Mouse (Mus musculus) hindbrain, embryonic 13.5 days (tissue): ENCODE results near the gene Atp13a1. TPM values are rescaled to one million over a fixed set of nuclear protein-coding genes. Genes with fewer than 3 reads are reported as not detected.
A peak's percentile ranks its signal among the peaks of the same experiment; 100 is the strongest.

Experiments
- ATAC-seq: fragments of 200-750 bp; cut with Nextera tagmentation; 2 replicates; pipeline ENCODE4 v1.8.0; 2017; ENCODE audit warnings: moderate TSS enrichment; ENCODE audit not compliant: low FRiP score
- H3K27ac ChIP-seq: fragments of 300-500 bp; sonication (generic); 2 replicates; pipeline ENCODE4 v1.5.1; 2015; ENCODE audit warnings: inconsistent platforms, mild to moderate bottlenecking, moderate library complexity
- H3K27me3 ChIP-seq: fragments of 300-500 bp; sonication (generic); 2 replicates; pipeline ENCODE4 v1.6.1; 2015; ENCODE audit warnings: mild to moderate bottlenecking, inconsistent platforms
- H3K36me3 ChIP-seq: fragments of 300-500 bp; sonication (generic); 2 replicates; pipeline ENCODE4 v1.6.1; 2015; ENCODE audit warnings: mild to moderate bottlenecking, inconsistent platforms
- H3K4me1 ChIP-seq: fragments of 300-500 bp; sonication (generic); replicated peaks from 2 replicates; pipeline ENCODE4 v1.6.1; 2015; ENCODE audit warnings: inconsistent platforms
- H3K4me2 ChIP-seq: fragments of 300-500 bp; sonication (generic); 2 replicates; pipeline ENCODE4 v1.6.1; 2015; ENCODE audit warnings: inconsistent platforms, mild to moderate bottlenecking, moderate library complexity
- H3K4me3 ChIP-seq: fragments of 300-500 bp; sonication (generic); 2 replicates; pipeline ENCODE4 v1.5.1; 2015; ENCODE audit warnings: mild to moderate bottlenecking, inconsistent platforms
- H3K9ac ChIP-seq: fragments of 300-500 bp; sonication (generic); 2 replicates; pipeline ENCODE4 v1.6.1; 2015; ENCODE audit warnings: mild to moderate bottlenecking, inconsistent platforms
- H3K9me3 ChIP-seq: fragments of 300-500 bp; sonication (generic); 2 replicates; pipeline ENCODE4 v1.6.1; 2016; ENCODE audit warnings: inconsistent platforms
- WGBS: fragments of 180-500 bp; shearing (Covaris S2); methylation state at CpG from one replicate; pipeline ENCODE4 v1.1.7; 2015; 5-methylcytosine and 5-hydroxymethylcytosine counted together
- polyA plus RNA-seq: library from polyadenylated mRNA; unstranded; fragments of >200 nt; fragmentation: Nextera tagmentation; extraction: Ambion mirVana; gene quantifications from 2 replicates; pipeline ENCODE4 v1.2.1, GENCODE M21; 2015

Atp13a1 gene
- polyA plus RNA-seq, 1 experiment from 2014 or later = 47.8 TPM

GRCm38 (mm10) chr8:69789105-69789504, 1.9 kb upstream of the Atp13a1 start:
- Histone ChIP-seq H3K4me3 (no peak overlapping the region), H3K4me2 (no peak overlapping the region), H3K4me1 (peaks cover 36% of the 10 kb centered on the region), H3K27ac (no peak overlapping the region), H3K36me3 (peaks cover 10% of the 10 kb centered on the region), H3K27me3 (no peaks in the 10 kb centered on the region), H3K9ac (no peak overlapping the region), H3K9me3 (no peaks in the 10 kb centered on the region)
- no peak for ATAC-seq
- WGBS = 90% methylated on average over 5 of the region's 5 CpGs

GRCm38 (mm10) chr8:69789731-69790130, 1.2 kb upstream of the Atp13a1 start:
- 83% methylated on average over 5 of the region's 5 CpGs for WGBS
- peaks cover 36% of the 10 kb centered on the region for H3K4me1 ChIP-seq
- no peak overlapping the region for H3K9ac ChIP-seq
- no peaks in the 10 kb centered on the region for H3K9me3 ChIP-seq
- H3K4me2 ChIP-seq = peak overlapping the region; percentile 90
- no peak overlapping the region for H3K27ac ChIP-seq
- no peak for ATAC-seq
- no peaks in the 10 kb centered on the region for H3K27me3 ChIP-seq
- H3K36me3 ChIP-seq = peaks cover 16% of the 10 kb centered on the region
- no peak overlapping the region for H3K4me3 ChIP-seq

GRCm38 (mm10) chr8:69790364-69790763, 599 bp upstream of the Atp13a1 start:
- Histone ChIP-seq H3K4me1 (peaks cover 36% of the 10 kb centered on the region), H3K27me3 (no peaks in the 10 kb centered on the region), H3K9me3 (no peaks in the 10 kb centered on the region), H3K9ac (peak overlapping the region; percentile 99), H3K36me3 (peaks cover 22% of the 10 kb centered on the region), H3K4me3 (peak overlapping the region; percentile 100), H3K27ac (peak overlapping the region; percentile 90), H3K4me2 (peak overlapping the region; percentile 90)
- WGBS = 35% methylated on average over 11 of the region's 11 CpGs
- peak; percentile 21 for ATAC-seq

GRCm38 (mm10) chr8:69791415-69792068, 579 bp downstream of the Atp13a1 start:
- Histone ChIP-seq H3K4me3 (peak overlapping the region; percentile 100), H3K4me1 (peaks cover 36% of the 10 kb centered on the region), H3K9ac (peak overlapping the region; percentile 99), H3K9me3 (no peaks in the 10 kb centered on the region), H3K4me2 (peak overlapping the region; percentile 90), H3K36me3 (peaks cover 34% of the 10 kb centered on the region), H3K27ac (peak overlapping the region; percentile 90), H3K27me3 (no peaks in the 10 kb centered on the region)
- under 1% methylated on average over 44 of the region's 48 CpGs for WGBS
- ATAC-seq = peak; percentile 84

GRCm38 (mm10) chr8:69793666-69794065, 2.7 kb downstream of the Atp13a1 start:
- ATAC-seq = no peak
- Histone ChIP-seq H3K27ac (no peak overlapping the region), H3K4me1 (peaks cover 36% of the 10 kb centered on the region), H3K9ac (0 out of 2 replicates have a peak overlapping the region, but pooled peaks have one; percentile 5), H3K36me3 (peaks cover 55% of the 10 kb centered on the region), H3K4me2 (no peak overlapping the region), H3K27me3 (no peaks in the 10 kb centered on the region), H3K4me3 (no peak overlapping the region), H3K9me3 (no peaks in the 10 kb centered on the region)
- 97% methylated on average over 4 of the region's 4 CpGs for WGBS

- Histone ChIP-seq H3K9me3 (no peaks in the 10 kb centered on the region), H3K36me3 (peaks cover 59% of the 10 kb centered on the region), H3K4me1 (peaks cover 36% of the 10 kb centered on the region), H3K27ac (no peak overlapping the region), H3K4me3 (no peak overlapping the region), H3K4me2 (no peak overlapping the region), H3K9ac (0 out of 2 replicates have a peak overlapping the region, but pooled peaks have one; percentile 5), H3K27me3 (no peaks in the 10 kb centered on the region)
- ATAC-seq = no peak
- 91% methylated on average over 3 of the region's 3 CpGs for WGBS
Measured at GRCm38 (mm10) chr8:69794096-69794495, 3.1 kb downstream of the Atp13a1 start.

- Histone ChIP-seq H3K4me1 (peaks cover 32% of the 10 kb centered on the region), H3K9me3 (no peaks in the 10 kb centered on the region), H3K27me3 (no peaks in the 10 kb centered on the region), H3K4me3 (no peak overlapping the region), H3K27ac (no peak overlapping the region), H3K4me2 (no peak overlapping the region), H3K36me3 (peaks cover 67% of the 10 kb centered on the region), H3K9ac (no peak overlapping the region)
- 92% methylated on average over 6 of the region's 6 CpGs for WGBS
- ATAC-seq = no peak
Measured at GRCm38 (mm10) chr8:69794901-69795300, 3.9 kb downstream of the Atp13a1 start.

GRCm38 (mm10) chr8:69796721-69797345, 5.9 kb downstream of the Atp13a1 start:
- Histone ChIP-seq H3K4me1 (peaks cover 22% of the 10 kb centered on the region), H3K27ac (no peak overlapping the region), H3K9me3 (no peaks in the 10 kb centered on the region), H3K4me2 (no peak overlapping the region), H3K36me3 (peaks cover 87% of the 10 kb centered on the region), H3K4me3 (no peak overlapping the region), H3K9ac (no peak overlapping the region), H3K27me3 (no peaks in the 10 kb centered on the region)
- ATAC-seq = no peak
- 97% methylated on average over 16 of the region's 16 CpGs for WGBS

GRCm38 (mm10) chr8:69797661-69798060, 6.7 kb downstream of the Atp13a1 start:
- Histone ChIP-seq H3K4me3 (no peak overlapping the region), H3K9me3 (no peaks in the 10 kb centered on the region), H3K27ac (no peak overlapping the region), H3K4me1 (peaks cover 14% of the 10 kb centered on the region), H3K36me3 (peaks cover 95% of the 10 kb centered on the region), H3K27me3 (no peaks in the 10 kb centered on the region), H3K9ac (no peak overlapping the region), H3K4me2 (no peak overlapping the region)
- ATAC-seq = no peak
- WGBS = 94% methylated on average over 10 of the region's 10 CpGs

- Histone ChIP-seq H3K4me3 (no peak overlapping the region), H3K4me2 (no peak overlapping the region), H3K9ac (no peak overlapping the region), H3K9me3 (no peaks in the 10 kb centered on the region), H3K27me3 (no peaks in the 10 kb centered on the region), H3K27ac (no peak overlapping the region), H3K4me1 (no peaks in the 10 kb centered on the region), H3K36me3 (peaks cover 100% of the 10 kb centered on the region)
- WGBS = 83% methylated on average over 8 of the region's 8 CpGs
- no peak for ATAC-seq
Measured at GRCm38 (mm10) chr8:69799261-69799660, 8.3 kb downstream of the Atp13a1 start.

GRCm38 (mm10) chr8:69799946-69800345, 9.0 kb downstream of the Atp13a1 start:
- WGBS = 95% methylated on average over 5 of the region's 5 CpGs
- H3K9me3 ChIP-seq = no peaks in the 10 kb centered on the region
- H3K36me3 ChIP-seq = peaks cover 98% of the 10 kb centered on the region
- H3K9ac ChIP-seq = no peak overlapping the region
- no peak overlapping the region for H3K4me2 ChIP-seq
- no peak overlapping the region for H3K27ac ChIP-seq
- no peaks in the 10 kb centered on the region for H3K27me3 ChIP-seq
- no peaks in the 10 kb centered on the region for H3K4me1 ChIP-seq
- no peak overlapping the region for H3K4me3 ChIP-seq
- no peak for ATAC-seq

- Histone ChIP-seq H3K4me2 (no peak overlapping the region), H3K27ac (no peak overlapping the region), H3K9me3 (no peaks in the 10 kb centered on the region), H3K36me3 (peaks cover 98% of the 10 kb centered on the region), H3K27me3 (no peaks in the 10 kb centered on the region), H3K9ac (no peak overlapping the region), H3K4me3 (no peak overlapping the region), H3K4me1 (no peaks in the 10 kb centered on the region)
- WGBS = 94% methylated on average over 4 of the region's 4 CpGs
- no peak for ATAC-seq
Measured at GRCm38 (mm10) chr8:69801796-69802195, 10.8 kb downstream of the Atp13a1 start.

- Histone ChIP-seq H3K4me2 (no peak overlapping the region), H3K9ac (no peak overlapping the region), H3K4me3 (no peak overlapping the region), H3K27ac (no peak overlapping the region), H3K9me3 (no peaks in the 10 kb centered on the region), H3K27me3 (no peaks in the 10 kb centered on the region), H3K36me3 (peaks cover 98% of the 10 kb centered on the region), H3K4me1 (no peaks in the 10 kb centered on the region)
- no peak for ATAC-seq
Measured at GRCm38 (mm10) chr8:69802216-69802615, 11.3 kb downstream of the Atp13a1 start.
